Mouse (Mus musculus) C2C12 (cell line): ENCODE measurements around the gene Lrit2. TPM values are rescaled to one million over a fixed set of nuclear protein-coding genes. Genes with fewer than 3 reads are reported as not detected.

ENCODE experiments used
- H3K27me3 ChIP-seq: one replicate; pipeline ENCODE4 v1.6.1; 2011; ENCODE audit not compliant: control insufficient read depth, insufficient read depth, insufficient read length
- H3K36me3 ChIP-seq: one replicate; pipeline ENCODE4 v1.6.1; 2011; ENCODE audit not compliant: control insufficient read depth, insufficient read depth
- H3K4me3 ChIP-seq: one replicate; pipeline ENCODE4 v1.5.1; 2011; ENCODE audit warnings: mild to moderate bottlenecking, control low read depth; ENCODE audit not compliant: poor library complexity, insufficient read depth, severe bottlenecking
- H3K79me2 ChIP-seq: one replicate; pipeline ENCODE4 v1.6.1; 2011; ENCODE audit not compliant: control insufficient read depth, insufficient read depth
- H3K79me3 ChIP-seq: one replicate; pipeline ENCODE4 v1.6.1; 2011; ENCODE audit warnings: low read depth, control low read depth
- H3ac ChIP-seq: one replicate; pipeline ENCODE3; 2011; ENCODE audit warnings: low read depth; ENCODE audit not compliant: control insufficient read depth, insufficient read length
- CEBPB ChIP-seq: IDR thresholded peaks from one replicate; pipeline ENCODE4 v1.6.1; 2011; ENCODE audit warnings: low read depth, mild to moderate bottlenecking, control low read depth, moderate library complexity
- CTCF ChIP-seq: IDR thresholded peaks from one replicate; pipeline ENCODE4 v1.5.1; 2011; ENCODE audit not compliant: control insufficient read depth, insufficient read depth, insufficient read length
- FOSL1 ChIP-seq: IDR thresholded peaks from one replicate; pipeline ENCODE4 v1.8.0; 2011; ENCODE audit warnings: mild to moderate bottlenecking, low read length; ENCODE audit not compliant: poor library complexity, insufficient read depth, severe bottlenecking
- MAX ChIP-seq: IDR thresholded peaks from one replicate; pipeline ENCODE4 v1.6.1; 2011; ENCODE audit warnings: mild to moderate bottlenecking, control low read depth
- MYOD1 ChIP-seq: IDR thresholded peaks from one replicate; pipeline ENCODE4 v1.6.1; 2011; ENCODE audit warnings: low read depth; ENCODE audit not compliant: control insufficient read depth, insufficient read length
- MYOG ChIP-seq: IDR thresholded peaks from one replicate; pipeline ENCODE4 v1.6.1; 2011; ENCODE audit not compliant: control insufficient read depth, insufficient read length; ENCODE audit errors: extremely low read depth
- USF1 ChIP-seq: IDR thresholded peaks from one replicate; pipeline ENCODE4 v1.6.1; 2011; ENCODE audit warnings: low read depth, mild to moderate bottlenecking, control low read depth, moderate library complexity
- polyA plus RNA-seq: library from polyadenylated mRNA; unstranded; fragments of >200 nt; fragmentation: generic; extraction: Trizol; gene quantifications from one replicate; pipeline ENCODE4 v1.2.1, GENCODE M21; 2012; ENCODE audit warnings: missing spikeins

Lrit2 gene
- polyA plus RNA-seq, 1 experiment = 0.01 TPM

DNA sequence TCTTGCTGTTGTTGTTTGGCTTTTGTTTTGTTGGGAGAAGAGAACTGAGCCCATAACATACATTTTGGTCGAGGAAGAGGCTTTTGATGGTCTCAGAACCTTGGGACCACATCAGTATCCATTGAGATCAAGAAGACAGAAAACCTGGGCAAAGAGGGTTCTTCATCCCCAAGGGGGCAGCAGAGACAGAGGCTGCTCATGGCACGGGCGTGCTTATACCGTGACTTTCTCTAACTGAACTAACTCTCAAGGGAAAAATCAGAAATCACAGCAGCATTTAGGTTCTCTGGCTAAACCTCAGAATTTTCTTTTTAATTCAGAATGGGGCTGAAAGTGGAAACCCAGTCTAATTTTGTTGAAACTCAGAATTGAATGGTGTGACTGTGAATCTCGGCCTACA is 33.3 kb upstream of the Lrit2 start:
- Histone ChIP-seq H3K27me3 (no peaks in the 10 kb centered on the region), H3K79me3 (no peaks in the 10 kb centered on the region), H3K4me3 (no peak overlapping the region), H3ac (no peak overlapping the region), H3K79me2 (no peaks in the 10 kb centered on the region), H3K36me3 (no peaks in the 10 kb centered on the region)
- TF ChIP-seq USF1 (no peak), CEBPB (no peak), MAX (no peak), MYOD1 (no peak), FOSL1 (no peak), MYOG (no peak), CTCF (no peak)

DNA sequence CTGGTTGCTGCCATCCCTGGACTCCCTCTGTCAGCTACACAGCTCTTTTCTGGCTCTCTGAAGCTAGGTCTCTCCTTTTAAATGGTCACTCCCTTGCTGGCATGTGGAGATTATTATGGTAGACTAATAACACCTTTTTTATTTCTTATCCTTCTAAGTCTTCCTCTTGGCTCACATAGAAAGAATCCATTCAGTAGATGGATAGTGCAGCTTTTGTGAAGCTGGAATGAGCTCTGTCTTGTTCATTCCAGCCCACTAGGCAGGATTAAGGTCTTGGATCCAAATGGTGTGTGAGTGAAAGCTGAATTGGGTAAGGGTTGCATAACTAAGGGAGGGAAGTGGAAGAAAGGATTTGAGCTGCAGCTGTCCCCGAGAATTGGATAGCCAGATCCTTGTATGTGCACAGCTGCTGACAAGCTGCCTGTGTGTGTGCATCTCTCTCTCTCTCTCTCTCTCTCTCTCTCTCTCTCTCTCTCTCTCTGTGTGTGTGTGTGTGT is 18.8 kb upstream of the Lrit2 start, which contains the start of gene Rgr:
Rgr (minus strand) TSS at position 51 of the 497 bp plus-strand sequence.
- H3K4me3 ChIP-seq = no peak within 1 kb of the TSS
- TF ChIP-seq MYOD1 = no peak
- TF ChIP-seq USF1 = no peak
- TF ChIP-seq CEBPB = no peak
- TF ChIP-seq FOSL1 = no peak
- TF ChIP-seq MYOG = no peak
- TF ChIP-seq MAX = no peak
- no peak for TF ChIP-seq CTCF
- H3K79me2 ChIP-seq = no peaks in the 10 kb centered on the region
- no peaks in the 10 kb centered on the region for H3K36me3 ChIP-seq
- peaks cover 3% of the 10 kb centered on the region for H3K27me3 ChIP-seq
- H3ac ChIP-seq = no peak within 1 kb of the TSS
- H3K79me3 ChIP-seq = no peaks in the 10 kb centered on the region

DNA sequence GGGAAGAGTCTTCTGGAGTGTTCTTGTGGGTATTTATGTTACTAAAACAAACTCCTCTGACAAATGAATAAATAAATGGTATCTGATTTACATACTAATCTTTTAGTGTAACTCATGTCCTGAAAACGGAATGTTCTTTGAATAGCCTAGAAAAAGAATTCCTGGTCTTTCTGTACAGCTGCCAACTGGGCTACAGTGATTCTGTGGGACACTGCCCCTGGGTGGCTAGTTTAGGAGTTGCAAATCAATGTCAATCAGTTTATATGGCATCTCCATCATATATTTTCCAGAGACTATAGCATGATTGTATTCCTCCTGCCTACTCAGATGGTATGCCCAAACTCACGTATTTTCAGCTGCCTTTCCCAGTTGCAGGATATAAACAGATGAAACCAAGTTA is 2.9 kb upstream of the Lrit2 start:
- TF ChIP-seq USF1 (no peak), MYOD1 (no peak), CTCF (no peak), FOSL1 (no peak), CEBPB (no peak), MAX (no peak), MYOG (no peak)
- H3ac ChIP-seq = no peak overlapping the region
- peaks cover 5% of the 10 kb centered on the region for H3K27me3 ChIP-seq
- no peaks in the 10 kb centered on the region for H3K79me2 ChIP-seq
- no peak overlapping the region for H3K4me3 ChIP-seq
- H3K36me3 ChIP-seq = no peaks in the 10 kb centered on the region
- H3K79me3 ChIP-seq = no peaks in the 10 kb centered on the region

DNA sequence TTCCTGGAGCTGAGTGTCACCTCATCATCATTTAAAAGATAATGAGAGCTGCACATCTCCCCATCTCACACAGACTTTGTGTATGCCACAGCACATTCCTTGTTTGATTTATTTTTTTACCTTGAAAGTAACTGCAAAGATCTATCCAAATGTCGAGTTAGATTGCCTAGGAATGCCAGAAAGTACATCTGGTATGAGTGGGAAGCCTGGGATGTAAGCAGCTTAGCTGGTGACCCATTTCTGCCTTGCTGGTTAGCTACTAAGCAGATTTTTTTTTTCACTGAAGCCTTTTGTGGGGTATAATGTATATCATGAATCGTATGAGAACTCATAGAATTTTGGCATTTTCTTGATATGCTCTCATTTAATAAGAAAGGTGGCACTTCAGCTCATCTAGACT is 1.1 kb upstream of the Lrit2 start:
- H3K27me3 ChIP-seq = peaks cover 3% of the 10 kb centered on the region
- H3ac ChIP-seq = no peak overlapping the region
- no peaks in the 10 kb centered on the region for H3K36me3 ChIP-seq
- H3K79me3 ChIP-seq = no peaks in the 10 kb centered on the region
- no peak overlapping the region for H3K4me3 ChIP-seq
- H3K79me2 ChIP-seq = no peaks in the 10 kb centered on the region
- TF ChIP-seq USF1 = no peak
- no peak for TF ChIP-seq CTCF
- TF ChIP-seq MYOG = no peak
- no peak for TF ChIP-seq MAX
- TF ChIP-seq CEBPB = no peak
- no peak for TF ChIP-seq FOSL1
- no peak for TF ChIP-seq MYOD1

DNA sequence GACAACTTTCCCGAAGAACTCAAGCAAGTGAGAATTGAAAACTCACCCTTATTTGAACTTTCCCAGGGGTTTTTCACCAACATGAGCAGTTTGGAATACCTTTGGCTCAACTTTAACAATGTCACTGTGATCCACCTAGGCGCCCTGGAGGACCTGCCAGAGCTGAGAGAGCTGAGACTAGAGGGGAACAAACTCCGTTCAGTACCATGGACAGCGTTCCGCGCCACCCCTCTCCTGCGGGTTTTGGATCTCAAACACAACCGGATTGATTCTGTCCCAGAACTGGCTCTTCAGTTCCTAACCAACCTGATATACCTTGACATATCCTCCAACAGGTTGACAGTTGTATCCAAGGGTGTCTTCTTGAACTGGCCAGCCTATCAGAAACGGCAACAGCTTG is 787 bp downstream of the Lrit2 start:
- TF ChIP-seq CTCF (no peak), MAX (no peak), MYOG (no peak), MYOD1 (no peak)
- no peaks in the 10 kb centered on the region for H3K79me2 ChIP-seq
- H3K27me3 ChIP-seq = no peaks in the 10 kb centered on the region
- H3ac ChIP-seq = no peak overlapping the region
- H3K36me3 ChIP-seq = no peaks in the 10 kb centered on the region
- H3K79me3 ChIP-seq = no peaks in the 10 kb centered on the region
- H3K4me3 ChIP-seq = no peak overlapping the region

DNA sequence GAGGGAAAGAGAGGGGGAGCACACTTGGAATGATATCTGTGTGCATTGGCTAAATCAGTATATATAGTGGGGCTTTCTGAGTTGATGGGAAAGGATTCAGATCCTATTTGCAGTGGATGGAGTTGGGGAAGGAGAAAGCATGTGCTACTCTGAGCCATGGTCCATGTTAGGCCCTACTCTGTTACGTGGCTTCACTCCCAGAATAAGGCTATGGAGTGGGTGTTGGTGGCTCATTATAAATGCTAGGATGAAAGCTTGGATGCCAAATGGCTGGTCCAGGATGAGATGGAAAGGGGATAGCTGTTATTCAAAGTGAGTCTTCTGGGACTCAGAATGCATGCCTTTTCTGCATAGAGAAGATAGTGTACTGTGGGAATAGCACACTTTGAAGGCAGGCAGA is 13.0 kb downstream of the Lrit2 start:
- Histone ChIP-seq H3K36me3 (no peaks in the 10 kb centered on the region), H3K79me2 (no peaks in the 10 kb centered on the region), H3K27me3 (no peaks in the 10 kb centered on the region), H3K4me3 (no peak overlapping the region), H3K79me3 (no peaks in the 10 kb centered on the region), H3ac (no peak overlapping the region)
- no peak for TF ChIP-seq MYOG
